Mouse (Mus musculus) liver, adult 2 months (tissue): ENCODE measurements around the gene Cyp4f15.

Source experiments
- CTCF ChIP-seq: fragments of 200-500 bp; IDR thresholded peaks from 2 replicates; pipeline ENCODE4 v1.5.1; 2011; ENCODE audit warnings: low read depth, low read length, control low read depth
- POLR2A ChIP-seq: fragments of 200-500 bp; IDR thresholded peaks from 2 replicates; pipeline ENCODE4 v1.6.1; 2011; ENCODE audit warnings: low read length, control low read depth; ENCODE audit not compliant: insufficient read depth; ENCODE audit errors: extremely low read depth

- TF ChIP-seq POLR2A (no peak), CTCF (no peak)
Measured at GRCm38 (mm10) chr17:32690959-32691358, 5.5 kb downstream of the Cyp4f15 start.
